Mouse (Mus musculus) CD4-positive, CD25-positive, alpha-beta regulatory T cell, adult 2 months (primary cell): ENCODE measurements at regions not wholly inside any gene's neighbourhood (a gene's known extent, or its start where the extent isn't known, plus 50 kb on each side); places are given as distances from the start of the nearest gene placed in this dataset.

ENCODE experiments used
- DNase-seq: peaks from one replicate; pipeline ENCODE4 v3.0.0-alpha.2; 2012; ENCODE audit warnings: low read depth, low spot score

GRCm38 (mm10) chr10:84087929-84088328, 352.5 kb downstream of the Nuak1 start:
- no peak for DNase-seq

DNA sequence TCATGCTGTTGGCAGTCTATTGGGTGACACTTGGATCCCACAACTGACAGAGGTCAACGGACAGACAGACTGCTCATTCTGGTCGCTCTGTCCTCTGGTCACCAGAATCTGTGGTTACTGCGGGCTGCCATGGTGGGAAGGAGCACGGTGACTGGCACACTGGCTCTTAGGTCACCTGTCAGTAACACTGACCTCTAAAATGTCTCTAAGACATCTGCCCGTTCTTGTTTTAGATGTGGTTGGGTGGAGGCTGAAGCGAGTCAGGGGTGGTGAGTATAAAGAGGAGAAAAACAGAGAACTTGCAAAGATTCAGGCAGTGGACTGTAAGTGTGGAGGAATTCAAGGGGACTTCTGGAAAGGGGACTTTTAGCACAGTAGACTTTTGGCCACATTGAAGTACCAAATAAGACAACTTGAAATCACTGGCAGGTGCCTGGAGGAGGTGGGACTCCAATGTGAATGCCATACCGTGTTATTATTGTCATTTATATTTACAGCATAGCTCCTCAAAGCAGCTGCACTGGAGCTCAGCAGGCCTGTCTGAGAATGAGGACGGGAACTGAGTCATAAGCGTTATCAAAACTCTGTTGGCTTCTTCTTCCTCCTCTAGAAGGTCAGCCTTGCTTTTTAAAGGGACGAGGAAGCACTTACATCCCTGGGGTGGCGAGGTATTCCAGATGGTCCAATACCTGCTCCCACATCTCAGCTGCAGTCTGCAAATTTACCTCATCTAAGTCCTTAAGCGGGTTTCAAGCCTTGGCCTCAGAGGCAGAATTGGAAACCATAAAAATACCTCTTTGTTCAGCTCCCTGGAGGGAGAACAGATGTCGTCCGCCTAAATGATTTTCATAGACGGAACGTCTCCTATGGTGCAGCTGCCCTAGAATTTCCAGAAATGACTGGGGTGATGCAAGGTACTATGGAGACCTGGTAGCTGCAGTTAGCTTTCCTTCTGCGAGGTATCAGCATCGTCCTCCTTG, 351.3 kb downstream of the Nuak1 start:
- DNase-seq = no peak

- DNase-seq = no peak
Observed at GRCm38 (mm10) chr10:84093919-84094318, 346.5 kb downstream of the Nuak1 start.

DNA sequence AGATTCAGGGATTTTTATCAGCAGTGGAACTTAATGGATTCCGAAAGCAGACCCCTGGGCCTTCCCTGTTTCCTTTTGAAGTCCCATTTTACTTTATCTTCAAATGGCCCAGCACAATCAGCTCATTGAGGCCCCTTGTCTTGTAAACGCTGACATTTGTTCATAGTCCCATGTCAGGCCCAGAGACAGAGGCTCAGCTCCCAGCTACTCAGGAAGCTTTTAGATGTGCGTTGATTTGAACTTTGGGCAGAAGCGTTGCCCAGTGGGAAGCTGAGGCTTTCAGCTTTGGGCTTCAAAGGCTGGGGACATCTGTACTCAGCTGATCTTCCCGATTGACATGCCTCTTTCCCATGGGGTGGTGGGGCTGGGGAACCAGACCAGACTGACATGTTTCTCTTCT, 343.2 kb downstream of the Nuak1 start:
- DNase-seq = no peak

- DNase-seq = no peak
Observed at GRCm38 (mm10) chr10:84103985-84104384, 336.4 kb downstream of the Nuak1 start.

GRCm38 (mm10) chr10:84104556-84104955, 335.8 kb downstream of the Nuak1 start:
- no peak for DNase-seq

DNA sequence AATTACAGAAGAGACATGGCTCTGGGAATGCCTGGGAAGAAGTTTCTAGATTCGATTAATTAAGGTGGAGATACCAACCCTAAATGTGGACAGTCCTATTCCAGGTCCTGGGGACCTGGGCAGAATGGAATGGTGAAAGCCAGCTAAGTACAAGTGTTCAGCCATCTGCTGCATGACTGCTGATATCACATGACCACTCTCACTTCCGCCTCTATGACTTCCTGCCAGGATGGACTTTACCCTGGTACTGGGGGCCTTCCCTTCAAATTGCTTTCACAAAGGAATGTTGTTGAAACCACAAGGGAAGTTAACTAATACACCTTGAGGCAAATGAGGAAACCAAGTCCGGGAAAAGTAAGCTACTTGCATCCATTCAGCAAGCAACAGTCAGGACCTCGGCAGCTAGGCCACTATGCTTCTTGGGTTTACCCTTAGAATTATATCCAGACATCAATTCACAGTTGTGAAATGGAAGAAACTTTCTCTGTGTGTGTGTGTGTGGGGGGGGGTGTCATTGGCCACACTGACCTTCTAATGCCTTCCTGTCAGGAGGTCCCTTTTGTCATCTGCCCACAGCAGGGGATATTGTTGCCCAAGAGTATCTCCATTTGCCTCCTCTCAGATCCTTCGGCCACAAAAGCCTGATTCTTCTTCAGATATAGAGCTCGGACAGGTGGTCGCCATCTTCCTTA, 330.6 kb downstream of the Nuak1 start:
- DNase-seq = no peak

GRCm38 (mm10) chr10:84110372-84110985, 329.9 kb downstream of the Nuak1 start:
- DNase-seq = no peak

DNA sequence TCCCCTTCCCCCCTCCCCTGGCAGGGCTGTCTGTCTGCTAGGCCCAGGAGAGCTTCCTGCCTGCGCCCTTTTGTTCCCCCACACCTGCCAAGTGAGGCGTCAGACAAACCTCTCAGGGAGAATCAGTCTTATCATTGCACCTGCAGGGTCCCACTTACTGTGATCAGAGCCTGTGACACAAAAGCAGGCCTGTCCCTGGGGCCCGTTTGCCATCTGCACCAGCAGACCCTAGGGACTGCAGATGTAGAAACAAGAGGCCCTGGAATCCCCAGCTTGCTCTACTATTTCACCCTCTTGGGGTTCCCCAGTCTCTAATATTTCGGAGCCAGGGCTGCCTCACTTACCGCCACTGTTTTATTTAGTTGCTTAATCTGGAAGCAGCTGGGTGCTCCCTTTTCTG, 328.9 kb downstream of the Nuak1 start:
- DNase-seq = no peak

DNA sequence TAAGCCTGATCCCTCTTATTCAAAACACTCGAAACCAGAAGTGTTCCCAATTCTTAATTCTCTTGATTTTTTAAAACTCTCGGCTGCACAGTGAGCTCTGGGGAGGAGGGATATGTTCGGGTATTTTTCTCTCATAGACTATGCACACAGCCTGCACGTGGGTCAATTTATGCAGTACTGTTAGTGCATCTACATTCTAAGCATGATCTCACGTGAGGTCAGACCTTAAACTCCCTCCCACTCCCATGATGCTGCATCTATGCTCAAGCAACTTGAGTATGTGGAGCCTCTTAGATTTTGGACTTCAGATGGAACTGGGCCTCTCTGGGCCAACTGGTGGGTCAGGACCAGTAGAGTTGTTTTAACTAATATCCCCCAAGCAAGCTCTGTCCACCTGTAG, 328.5 kb downstream of the Nuak1 start:
- no peak for DNase-seq

DNA sequence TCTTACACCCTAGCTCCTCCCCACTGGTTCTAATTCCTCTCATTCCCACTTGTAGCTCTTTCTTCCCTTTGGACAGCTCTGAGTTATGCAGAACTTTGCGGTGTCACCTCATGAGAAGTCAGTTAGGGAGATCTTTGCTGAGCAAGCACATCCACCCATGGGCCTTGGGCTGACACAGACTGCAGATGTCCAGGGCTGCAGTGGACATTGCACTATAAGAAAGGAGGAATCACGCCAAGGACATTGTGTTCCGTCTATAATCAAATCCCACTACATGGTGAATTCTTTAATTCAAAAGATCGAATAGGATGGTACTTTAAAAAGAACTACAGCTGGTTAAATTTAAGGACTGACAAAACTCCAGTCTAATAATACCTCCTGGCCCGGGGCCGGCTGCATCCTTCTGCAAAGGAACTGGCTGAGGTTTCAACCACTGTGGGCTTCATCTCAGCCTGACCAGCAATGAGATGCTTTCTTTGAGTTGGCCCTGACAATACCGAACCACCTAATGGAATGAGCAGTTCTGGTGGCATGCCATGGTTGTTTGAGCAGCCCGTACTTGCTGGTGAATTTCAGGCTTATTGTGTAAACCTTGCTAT, 320.3 kb downstream of the Nuak1 start:
- no peak for DNase-seq

- no peak for DNase-seq
Observed at GRCm38 (mm10) chr10:84137019-84137658, 303.3 kb downstream of the Nuak1 start.

DNA sequence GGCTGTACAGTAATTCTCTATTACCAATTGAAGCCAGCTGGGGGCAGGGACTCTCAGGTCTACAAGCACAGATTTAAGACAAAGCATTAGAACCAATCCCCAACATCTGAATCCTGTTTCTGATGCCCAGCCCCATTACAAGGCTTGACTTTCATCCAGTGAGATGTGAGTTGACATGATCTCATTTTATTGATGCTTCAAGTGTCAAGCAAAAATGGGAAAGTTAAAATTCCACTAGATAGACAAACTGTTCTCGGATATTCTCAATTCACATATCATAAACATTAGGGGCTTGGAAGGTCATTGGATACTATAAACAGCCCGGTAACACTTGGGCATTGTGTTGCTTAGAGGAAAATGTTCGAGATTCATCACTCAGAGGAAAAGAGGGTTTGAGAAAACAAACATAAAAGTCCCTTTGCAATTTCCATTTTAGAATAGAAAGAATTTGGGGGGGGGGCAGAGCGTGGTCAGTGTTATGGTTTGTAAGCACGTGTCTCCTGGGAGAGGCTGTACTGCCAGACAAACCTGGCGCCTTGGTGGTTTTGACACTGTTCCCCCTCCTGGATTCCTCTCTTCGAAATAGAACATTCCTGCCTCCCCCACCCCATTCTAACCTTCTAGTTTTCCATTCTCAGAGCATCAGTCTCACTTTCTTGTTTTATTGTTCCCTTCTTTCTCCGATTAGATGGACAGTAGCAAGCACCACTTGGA, 297.5 kb downstream of the Nuak1 start:
- no peak for DNase-seq

DNA sequence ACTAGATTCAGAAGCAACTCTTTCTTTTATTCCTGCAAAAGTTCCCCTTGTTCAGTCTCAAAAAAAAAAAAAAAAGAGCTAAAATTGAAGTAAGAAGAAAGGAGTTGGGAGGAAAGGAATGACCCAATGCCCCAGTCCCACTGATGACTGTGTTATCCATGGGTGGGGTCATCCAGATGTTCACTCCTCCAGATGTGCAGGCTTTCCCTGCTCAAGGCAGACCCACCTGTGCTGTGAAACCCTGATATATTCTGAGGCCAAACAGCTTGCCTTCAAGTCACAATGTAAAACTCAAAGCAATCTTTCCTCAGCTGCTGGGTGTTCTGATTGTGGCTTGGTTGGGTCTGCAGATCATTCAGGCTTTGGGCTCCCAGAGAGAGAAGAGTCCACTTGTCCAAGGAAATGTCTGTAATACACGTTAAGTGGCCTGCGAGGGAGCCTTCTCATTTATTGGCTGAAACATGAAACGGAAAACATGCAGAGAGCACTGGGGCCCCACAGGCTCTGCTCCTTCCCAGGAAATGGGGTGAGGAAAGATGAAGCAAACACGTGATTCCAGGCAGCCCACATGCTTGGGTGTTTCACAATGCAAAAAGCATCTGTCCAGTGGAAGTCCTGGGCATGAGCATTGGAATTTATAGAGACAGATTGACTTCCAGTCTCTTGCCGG, 296.6 kb downstream of the Nuak1 start:
- no peak for DNase-seq

DNA sequence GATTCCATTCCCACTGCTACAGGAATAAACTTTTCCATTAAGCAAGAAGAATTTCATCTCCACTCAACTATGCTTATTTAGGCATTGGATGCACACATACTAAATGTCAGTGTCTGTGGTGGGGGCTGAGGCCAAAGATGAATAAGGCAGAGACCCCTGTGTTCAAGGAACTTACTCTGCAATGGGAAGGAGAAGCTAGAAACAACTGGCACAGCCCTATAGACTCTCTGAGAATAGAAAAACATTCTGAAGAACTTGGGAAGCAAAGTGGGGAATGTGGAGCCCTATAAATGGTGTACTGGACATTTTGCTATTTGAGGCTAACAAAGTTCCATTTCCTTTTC, 296.1 kb downstream of the Nuak1 start:
- DNase-seq = no peak

GRCm38 (mm10) chr10:84147305-84147984, 293.0 kb downstream of the Nuak1 start:
- DNase-seq = no peak

DNA sequence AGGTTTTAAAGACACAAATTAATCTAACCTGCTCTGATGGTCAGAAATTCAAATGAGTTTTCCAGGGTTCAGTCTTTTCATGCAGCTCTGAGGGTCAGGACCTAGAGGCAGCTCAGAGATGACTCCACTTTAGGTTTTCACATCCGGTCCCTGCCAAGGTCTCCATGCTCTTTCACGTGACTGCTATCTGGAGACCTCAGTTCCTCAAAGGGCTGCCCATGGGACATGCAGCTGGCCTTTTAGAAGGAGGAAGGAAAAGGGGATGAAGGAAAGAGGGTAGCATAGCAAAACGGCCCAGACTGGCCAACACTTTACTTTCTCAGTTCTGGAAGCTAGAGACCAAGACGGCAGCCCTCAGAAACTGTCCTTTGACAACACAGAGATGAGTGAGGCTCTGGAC, 276.6 kb downstream of the Nuak1 start:
- no peak for DNase-seq

DNA sequence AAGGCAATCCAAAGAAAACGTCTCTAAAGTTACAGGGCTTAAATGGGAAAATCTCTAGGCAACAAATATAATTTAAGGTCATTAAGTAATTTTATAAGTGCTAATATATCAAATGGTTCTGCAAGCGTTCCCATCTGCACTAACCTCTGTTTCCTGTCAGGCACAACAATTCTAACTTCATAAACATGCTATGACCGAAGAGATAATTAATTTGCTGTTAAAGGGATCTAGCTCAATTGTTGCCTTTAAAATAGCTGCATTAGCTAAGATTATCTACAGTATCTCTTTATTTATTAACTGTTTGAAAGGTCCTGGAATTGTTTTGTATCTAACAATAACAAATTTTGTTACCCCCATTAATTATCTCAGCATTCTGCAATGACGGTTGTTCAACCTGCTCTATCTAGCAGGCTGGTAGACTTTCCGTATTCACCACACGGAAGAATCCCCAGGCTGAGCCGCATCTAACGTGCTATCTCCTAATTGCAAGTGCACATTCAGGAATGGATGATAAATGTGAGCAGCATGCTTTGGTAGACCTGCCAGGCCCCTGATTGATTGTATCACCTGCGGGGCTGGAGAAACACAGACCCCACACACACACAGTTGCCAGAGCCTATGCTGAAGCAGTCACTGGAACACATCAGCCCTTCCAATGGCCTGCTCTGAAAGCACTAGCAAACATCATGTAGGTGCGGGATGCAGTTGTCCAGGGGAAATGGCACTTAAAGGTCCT, 274.4 kb downstream of the Nuak1 start:
- no peak for DNase-seq

DNA sequence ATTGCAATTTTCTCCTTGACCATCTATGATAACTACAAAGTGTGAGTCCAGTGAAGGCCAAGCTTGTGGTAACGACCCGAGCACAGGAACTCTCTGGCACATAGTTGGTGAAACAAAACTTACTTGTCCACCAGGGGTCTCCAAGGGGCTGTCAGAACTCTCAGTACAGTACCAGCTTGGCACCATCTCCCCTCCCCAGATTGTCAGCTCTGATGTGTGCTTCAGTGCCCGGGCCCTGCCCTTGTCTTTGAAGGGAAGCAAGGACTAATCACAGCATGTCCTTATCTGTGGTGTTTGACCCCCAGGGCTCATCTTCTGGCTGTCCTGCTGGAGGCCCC, 273.9 kb downstream of the Nuak1 start:
- no peak for DNase-seq
